Mouse (Mus musculus) kidney, embryonic 15.5 days (tissue): ENCODE measurements around the gene Zbtb1. TPM values are rescaled to one million over a fixed set of nuclear protein-coding genes. Genes with fewer than 3 reads are reported as not detected.

ENCODE experiments used
- ATAC-seq: fragments of 200-750 bp; cut with Nextera tagmentation; replicated peaks from 2 replicates; pipeline ENCODE4 v1.8.0; 2017; ENCODE audit warnings: moderate TSS enrichment; ENCODE audit not compliant: low FRiP score
- H3K27ac ChIP-seq: fragments of 300-500 bp; sonication (generic); 2 replicates; pipeline ENCODE4 v1.5.1; 2015; ENCODE audit warnings: mild to moderate bottlenecking, inconsistent platforms
- H3K27me3 ChIP-seq: fragments of 300-500 bp; sonication (generic); 2 replicates; pipeline ENCODE4 v1.6.1; 2015; ENCODE audit warnings: inconsistent platforms
- H3K36me3 ChIP-seq: fragments of 300-500 bp; sonication (generic); 2 replicates; pipeline ENCODE4 v1.6.1; 2015; ENCODE audit warnings: inconsistent platforms
- H3K4me1 ChIP-seq: fragments of 300-500 bp; sonication (generic); 2 replicates; pipeline ENCODE4 v1.6.1; 2015; ENCODE audit warnings: inconsistent platforms
- H3K4me2 ChIP-seq: fragments of 300-500 bp; sonication (generic); 2 replicates; pipeline ENCODE4 v1.6.1; 2015; ENCODE audit warnings: moderate library complexity, mild to moderate bottlenecking, inconsistent platforms
- H3K4me3 ChIP-seq: fragments of 300-500 bp; sonication (generic); replicated peaks from 2 replicates; pipeline ENCODE4 v1.5.1; 2015; ENCODE audit warnings: mild to moderate bottlenecking, inconsistent platforms
- H3K9ac ChIP-seq: fragments of 300-500 bp; sonication (generic); 2 replicates; pipeline ENCODE4 v1.6.1; 2015; ENCODE audit warnings: mild to moderate bottlenecking, inconsistent platforms
- H3K9me3 ChIP-seq: fragments of 300-500 bp; sonication (generic); replicated peaks from 2 replicates; pipeline ENCODE4 v1.6.1; 2016; ENCODE audit warnings: inconsistent platforms
- WGBS: fragments of 180-500 bp; shearing (Covaris S2); methylation state at CpG from one replicate; pipeline ENCODE4 v1.1.7; 2015; ENCODE audit warnings: mixed read lengths; 5-methylcytosine and 5-hydroxymethylcytosine counted together
- polyA plus RNA-seq: library from polyadenylated mRNA; unstranded; fragments of >200 nt; fragmentation: Nextera tagmentation; extraction: Ambion mirVana; gene quantifications from 2 replicates; pipeline ENCODE4 v1.2.1, GENCODE M21; 2015

Gene Zbtb1
- 10.3 and 10.8 TPM in 2 replicates for polyA plus RNA-seq

- Histone ChIP-seq H3K36me3 (no peaks in the 10 kb centered on the region), H3K27me3 (no peaks in the 10 kb centered on the region), H3K4me1 (peaks cover 51% of the 10 kb centered on the region), H3K4me3 (peak within 1 kb of the TSS; percentile 97), H3K9ac (peak within 1 kb of the TSS; percentile 97), H3K27ac (peak within 1 kb of the TSS; percentile 100), H3K9me3 (no peaks in the 10 kb centered on the region), H3K4me2 (peak within 1 kb of the TSS; percentile 91)
- ATAC-seq = peak; percentile 73
- under 1% methylated on average over 92 of the region's 99 CpGs for WGBS
These were observed at the start of gene Zbtb1 for GRCm38 (mm10) chr12:76369978-76370830. Gene Zbtb1, plus strand, starts transcription at chr12:76370266.

DNA sequence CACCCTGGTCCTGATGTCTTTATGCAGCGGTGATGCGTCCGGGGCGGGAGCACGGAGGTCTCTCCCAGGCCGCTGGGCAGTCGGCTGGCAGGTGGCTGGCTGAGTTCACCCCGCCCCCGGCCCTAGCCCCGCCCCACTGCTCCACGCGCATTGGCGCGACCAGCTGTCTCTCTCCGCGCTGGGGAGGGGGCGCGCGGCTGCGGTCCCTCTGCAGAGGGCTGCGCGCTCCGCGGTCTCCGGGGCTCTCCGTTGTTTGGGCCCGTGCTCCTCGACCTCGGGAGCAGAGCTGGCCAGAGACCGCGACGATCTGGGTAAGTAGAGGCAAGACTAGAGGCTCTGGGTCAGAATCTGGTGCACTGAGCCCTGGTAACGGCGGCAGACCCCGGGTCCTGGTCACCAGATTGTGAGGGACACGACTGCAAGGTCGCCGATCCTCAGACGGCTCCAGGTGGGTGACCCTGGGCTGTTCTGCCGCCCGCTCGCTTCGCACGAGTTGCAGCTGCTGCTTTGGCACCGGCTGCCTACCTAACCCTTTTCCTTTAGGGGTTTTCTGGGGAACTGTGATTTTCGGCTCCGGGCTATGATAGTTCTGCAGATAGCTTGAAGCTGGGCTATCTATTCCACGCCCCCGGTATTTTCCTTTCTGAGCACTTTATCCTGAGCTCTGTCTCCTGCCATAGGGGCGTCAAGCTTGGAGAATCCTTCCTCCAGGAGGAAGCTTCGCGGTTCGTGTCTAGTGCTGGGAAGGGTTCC, 45.2 kb upstream of the Zbtb1 start, which contains the start of gene Akap5:
Gene Akap5, plus strand, starts transcription at position 213 of the 753 bp plus-strand sequence.
- peak within 1 kb of the TSS; percentile 98 for H3K4me2 ChIP-seq
- ATAC-seq = peak; percentile 96
- H3K27me3 ChIP-seq = peaks cover 11% of the 10 kb centered on the region
- peak within 1 kb of the TSS; percentile 66 for H3K4me3 ChIP-seq
- H3K36me3 ChIP-seq = peaks cover 19% of the 10 kb centered on the region; the same call in 1 of the 2 replicates
- no peaks in the 10 kb centered on the region for H3K9me3 ChIP-seq
- peak within 1 kb of the TSS; percentile 60 for H3K9ac ChIP-seq
- H3K4me1 ChIP-seq = peaks cover 12% of the 10 kb centered on the region
- 2% methylated on average over 53 of the region's 53 CpGs for WGBS
- H3K27ac ChIP-seq = no peak within 1 kb of the TSS

DNA sequence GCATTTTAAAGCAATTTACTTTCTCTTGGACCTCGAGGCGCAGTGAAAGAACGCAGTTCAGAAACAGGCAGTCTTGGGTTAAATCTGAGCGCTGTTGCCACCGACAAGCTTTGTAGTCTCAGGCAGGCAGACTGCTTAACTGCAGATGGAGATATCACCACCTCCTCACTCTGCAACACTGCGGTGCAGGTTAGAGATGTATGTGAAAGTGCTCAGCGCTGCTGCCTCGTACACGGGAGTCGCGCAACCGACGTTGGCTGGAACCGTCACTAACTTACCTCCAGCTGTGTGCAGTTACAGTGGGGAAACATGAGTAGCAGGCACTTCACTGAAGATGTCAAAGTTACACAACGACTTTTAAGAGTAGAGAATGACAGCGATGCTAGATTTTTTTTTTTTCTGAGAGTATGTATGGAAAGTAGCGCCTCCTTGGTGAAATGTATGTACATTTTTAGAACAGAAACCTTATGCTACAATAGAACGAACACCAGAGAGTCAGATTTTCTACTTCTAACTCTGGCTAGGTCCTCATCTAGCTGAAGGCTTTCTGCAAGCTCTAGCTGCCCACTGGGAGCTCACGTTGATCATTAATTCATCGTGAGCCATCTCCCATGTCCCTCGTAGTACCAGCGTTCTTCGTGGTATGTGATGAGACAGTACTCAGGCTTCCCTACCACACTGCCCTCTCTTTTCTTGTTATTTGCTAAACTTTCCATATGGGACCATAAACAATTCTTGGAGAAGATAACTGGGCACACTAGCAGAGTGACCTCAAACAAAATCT, 43.4 kb upstream of the Zbtb1 start:
- WGBS = 90% methylated on average over 23 of the region's 23 CpGs
- no peak overlapping the region for H3K4me2 ChIP-seq
- H3K27me3 ChIP-seq = peaks cover 11% of the 10 kb centered on the region
- no peak overlapping the region for H3K9ac ChIP-seq
- H3K4me3 ChIP-seq = no peak overlapping the region
- H3K9me3 ChIP-seq = no peaks in the 10 kb centered on the region
- ATAC-seq = no peak
- H3K36me3 ChIP-seq = peaks cover 6% of the 10 kb centered on the region; the same call in 1 of the 2 replicates
- H3K4me1 ChIP-seq = peaks cover 12% of the 10 kb centered on the region
- no peak overlapping the region for H3K27ac ChIP-seq

DNA sequence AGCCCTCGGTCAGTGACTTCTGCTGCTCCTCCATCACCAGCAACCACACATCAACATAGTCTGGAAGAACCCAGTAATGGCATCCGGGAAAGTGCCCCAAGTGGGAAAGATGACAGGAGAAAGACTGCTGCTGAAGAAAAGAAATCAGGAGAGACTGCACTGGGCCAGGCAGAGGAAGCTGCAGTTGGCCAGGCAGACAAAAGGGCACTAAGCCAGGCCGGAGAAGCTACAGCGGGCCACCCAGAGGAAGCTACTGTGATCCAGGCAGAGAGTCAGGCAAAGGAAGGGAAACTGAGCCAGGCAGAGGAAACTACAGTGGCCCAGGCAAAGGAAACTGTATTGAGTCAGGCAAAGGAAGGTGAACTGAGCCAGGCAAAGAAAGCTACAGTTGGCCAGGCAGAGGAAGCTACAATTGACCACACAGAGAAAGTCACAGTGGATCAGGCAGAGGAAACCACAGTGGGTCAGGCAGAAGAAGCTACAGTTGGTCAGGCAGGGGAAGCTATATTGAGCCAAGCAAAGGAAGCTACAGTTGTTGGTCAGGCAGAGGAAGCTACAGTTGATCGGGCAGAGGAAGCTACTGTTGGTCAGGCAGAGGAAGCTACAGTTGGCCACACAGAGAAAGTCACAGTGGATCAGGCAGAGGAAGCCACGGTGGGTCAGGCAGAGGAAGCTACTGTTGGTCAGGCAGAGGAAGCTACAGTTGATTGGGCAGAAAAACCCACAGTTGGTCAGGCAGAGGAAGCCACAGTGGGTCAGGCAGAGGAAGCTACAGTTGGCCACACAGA, 41.3 kb upstream of the Zbtb1 start:
- Histone ChIP-seq H3K4me2 (no peak overlapping the region), H3K9me3 (no peaks in the 10 kb centered on the region), H3K9ac (no peak overlapping the region), H3K27ac (no peak overlapping the region), H3K36me3 (peaks cover 4% of the 10 kb centered on the region; the same call in 1 of the 2 replicates), H3K27me3 (peaks cover 11% of the 10 kb centered on the region), H3K4me1 (peaks cover 12% of the 10 kb centered on the region), H3K4me3 (no peak overlapping the region)
- WGBS = 85% methylated on average over 6 of the region's 6 CpGs
- no peak for ATAC-seq

GRCm38 (mm10) chr12:76333688-76334087, 36.4 kb upstream of the Zbtb1 start:
- no peaks in the 10 kb centered on the region for H3K4me1 ChIP-seq
- H3K4me2 ChIP-seq = no peak overlapping the region
- no peak overlapping the region for H3K27ac ChIP-seq
- WGBS = 91% methylated on average over 5 of the region's 5 CpGs
- H3K27me3 ChIP-seq = no peaks in the 10 kb centered on the region
- H3K9ac ChIP-seq = no peak overlapping the region
- H3K36me3 ChIP-seq = no peaks in the 10 kb centered on the region
- H3K4me3 ChIP-seq = no peak overlapping the region
- no peak for ATAC-seq
- no peaks in the 10 kb centered on the region for H3K9me3 ChIP-seq

- Histone ChIP-seq H3K4me1 (no peaks in the 10 kb centered on the region), H3K36me3 (no peaks in the 10 kb centered on the region), H3K9me3 (no peaks in the 10 kb centered on the region), H3K4me2 (no peak overlapping the region), H3K9ac (no peak overlapping the region), H3K27me3 (no peaks in the 10 kb centered on the region), H3K4me3 (no peak overlapping the region), H3K27ac (no peak overlapping the region)
- WGBS = 79% methylated on average over 5 of the region's 5 CpGs
- no peak for ATAC-seq
These were observed 34.4 kb upstream of the Zbtb1 start for GRCm38 (mm10) chr12:76335641-76336040.

DNA sequence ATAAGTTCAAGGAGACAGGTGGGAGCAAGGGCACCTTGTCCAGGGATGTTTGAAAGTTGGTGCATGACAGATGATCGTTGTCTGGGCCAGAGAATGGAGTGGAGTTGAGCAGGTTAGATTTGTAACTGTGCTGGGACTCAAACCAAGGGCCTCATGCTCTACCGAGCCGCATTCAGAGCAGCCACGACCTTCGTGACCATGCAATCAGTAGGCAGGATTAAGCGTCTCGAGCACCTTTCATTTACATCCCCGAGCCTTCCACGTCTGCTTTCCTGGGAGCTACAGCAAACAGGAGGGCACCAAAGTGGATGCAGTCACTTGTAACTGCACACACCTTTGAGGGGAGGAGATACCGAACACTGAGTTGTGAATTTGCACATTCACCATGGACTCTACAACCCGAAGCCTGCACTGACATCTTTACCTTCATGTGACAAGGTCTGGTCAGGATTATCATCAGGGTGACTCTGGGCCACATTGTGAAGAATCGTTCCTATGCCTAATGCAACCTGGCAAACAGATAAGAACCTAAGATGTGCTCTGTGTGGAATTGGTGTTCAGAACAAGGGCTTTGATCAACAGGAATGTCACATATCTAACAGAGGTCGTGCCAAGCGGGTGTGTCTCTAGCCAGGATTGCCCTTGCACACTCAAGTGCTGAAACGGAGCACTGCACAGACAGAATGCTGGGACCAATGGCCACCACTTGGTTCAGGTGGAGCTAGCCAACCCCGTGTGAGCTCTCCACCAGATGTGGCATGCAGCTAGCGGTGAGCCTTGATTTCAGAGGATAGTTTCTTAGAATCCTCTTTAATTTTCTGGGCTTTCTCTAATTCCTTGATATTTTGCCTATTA, 33.7 kb upstream of the Zbtb1 start:
- no peak overlapping the region for H3K9ac ChIP-seq
- H3K36me3 ChIP-seq = no peaks in the 10 kb centered on the region
- no peaks in the 10 kb centered on the region for H3K27me3 ChIP-seq
- H3K27ac ChIP-seq = no peak overlapping the region
- no peak overlapping the region for H3K4me3 ChIP-seq
- WGBS = 80% methylated on average over 17 of the region's 17 CpGs
- H3K4me1 ChIP-seq = no peaks in the 10 kb centered on the region
- H3K4me2 ChIP-seq = no peak overlapping the region
- no peaks in the 10 kb centered on the region for H3K9me3 ChIP-seq
- ATAC-seq = no peak

GRCm38 (mm10) chr12:76341080-76341479, 29.0 kb upstream of the Zbtb1 start:
- H3K9me3 ChIP-seq = no peaks in the 10 kb centered on the region
- H3K27ac ChIP-seq = no peak overlapping the region
- H3K4me1 ChIP-seq = no peaks in the 10 kb centered on the region
- ATAC-seq = no peak
- no peaks in the 10 kb centered on the region for H3K27me3 ChIP-seq
- no peak overlapping the region for H3K9ac ChIP-seq
- 8% methylated on average over 4 of the region's 4 CpGs for WGBS
- no peak overlapping the region for H3K4me3 ChIP-seq
- H3K4me2 ChIP-seq = no peak overlapping the region
- H3K36me3 ChIP-seq = no peaks in the 10 kb centered on the region

- WGBS = 87% methylated on average over 5 of the region's 6 CpGs
These were observed 24.2 kb upstream of the Zbtb1 start for GRCm38 (mm10) chr12:76345759-76346455.

GRCm38 (mm10) chr12:76349680-76350220, 20.3 kb upstream of the Zbtb1 start:
- no peak overlapping the region for H3K4me3 ChIP-seq
- H3K9ac ChIP-seq = no peak overlapping the region
- WGBS = 48% methylated on average over 8 of the region's 8 CpGs
- ATAC-seq = peak; percentile 67
- H3K4me1 ChIP-seq = peaks cover 5% of the 10 kb centered on the region; the same call in 1 of the 2 replicates
- peaks cover 44% of the 10 kb centered on the region for H3K36me3 ChIP-seq
- no peaks in the 10 kb centered on the region for H3K9me3 ChIP-seq
- H3K4me2 ChIP-seq = no peak overlapping the region
- H3K27ac ChIP-seq = no peak overlapping the region
- H3K27me3 ChIP-seq = no peaks in the 10 kb centered on the region

More at GRCm38 (mm10) chr12:76345759-76346455, 24.2 kb upstream of the Zbtb1 start:
- peaks cover 25% of the 10 kb centered on the region for H3K36me3 ChIP-seq
- no peak overlapping the region for H3K27ac ChIP-seq
- H3K27me3 ChIP-seq = no peaks in the 10 kb centered on the region
- ATAC-seq = no peak
- no peak overlapping the region for H3K4me3 ChIP-seq
- H3K9me3 ChIP-seq = no peaks in the 10 kb centered on the region
- H3K4me2 ChIP-seq = no peak overlapping the region
- H3K9ac ChIP-seq = no peak overlapping the region
- H3K4me1 ChIP-seq = peaks cover 5% of the 10 kb centered on the region; the same call in 1 of the 2 replicates
